Mouse (Mus musculus): ENCODE measurements at regions not wholly inside any gene's neighbourhood (a gene's known extent, or its start where the extent isn't known, plus 50 kb on each side); places are given as distances from the start of the nearest gene placed in this dataset.

- no peak for DNase-seq (ENCODE audit: low spot score)
Measured at GRCm38 (mm10) chr13:99632706-99633105, 116.4 kb upstream of the Map1b start.

DNA sequence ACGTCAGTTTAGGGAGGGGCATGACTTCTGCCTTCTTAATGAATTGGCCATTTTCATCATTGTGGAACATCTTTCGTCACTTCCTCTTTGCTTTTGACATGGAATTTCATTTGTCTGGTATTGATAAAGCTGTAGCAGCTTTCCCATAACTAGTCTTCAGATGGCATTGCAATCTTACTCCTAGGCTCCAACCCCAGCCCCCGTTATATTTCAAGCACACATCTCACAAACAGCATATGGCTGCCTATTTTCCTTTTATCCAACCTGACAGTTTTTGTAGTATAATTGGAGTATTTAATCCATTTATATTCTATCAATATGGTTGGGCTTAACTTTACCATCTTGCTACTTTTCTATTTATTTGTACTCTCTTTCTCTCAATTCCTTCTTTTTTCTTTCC is 114.5 kb upstream of the Map1b start:
- no peak for DNase-seq (ENCODE audit: low spot score)

DNA sequence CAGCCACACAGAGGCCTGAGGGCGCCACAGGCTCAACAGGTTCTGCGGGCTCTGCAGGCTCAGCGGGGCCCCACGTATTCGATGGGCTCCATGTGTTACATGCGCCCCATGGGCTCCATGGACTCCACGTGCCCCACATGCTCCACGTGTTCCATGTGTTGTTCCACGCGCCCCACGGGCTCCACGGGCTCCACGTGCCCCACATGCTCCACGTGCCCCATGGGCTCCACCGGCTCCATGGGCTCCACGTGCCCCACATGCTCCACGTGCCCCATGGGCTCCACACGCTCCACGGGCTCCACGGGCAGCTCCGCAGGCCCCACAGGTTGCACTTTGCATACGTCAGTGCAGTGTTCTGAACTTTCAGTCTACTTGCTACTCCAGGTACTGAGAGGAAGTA is 114.0 kb upstream of the Map1b start:
- no peak for DNase-seq (ENCODE audit: low spot score)

- DNase-seq (ENCODE audit: low spot score), result no peak
Measured at GRCm38 (mm10) chr13:99625196-99625595, 108.9 kb upstream of the Map1b start.

DNA sequence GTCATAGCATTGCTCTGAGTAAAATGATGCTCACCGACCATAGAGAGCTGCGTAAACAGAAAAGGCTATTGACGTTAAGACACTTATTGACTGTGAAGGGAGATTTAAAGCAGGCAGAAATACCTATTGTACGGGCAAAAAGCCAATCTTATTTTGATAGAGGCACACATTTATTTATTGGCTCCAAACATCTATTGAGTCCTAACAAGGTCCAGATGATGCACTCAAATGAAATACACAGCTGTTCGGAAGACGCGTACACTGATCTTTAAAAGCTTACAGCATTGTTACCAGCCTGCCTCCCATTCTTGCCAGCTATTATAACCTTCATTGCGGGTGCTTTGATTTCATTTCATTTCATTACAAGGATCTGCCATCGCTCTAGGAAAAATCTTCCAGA is 102.0 kb upstream of the Map1b start:
- no peak for DNase-seq (ENCODE audit: low spot score)

GRCm38 (mm10) chr13:99617457-99617856 is 101.1 kb upstream of the Map1b start:
- DNase-seq (ENCODE audit: low spot score), result no peak

GRCm38 (mm10) chr13:99611715-99612494 is 95.6 kb upstream of the Map1b start:
- no peak for DNase-seq (ENCODE audit: low spot score)

GRCm38 (mm10) chr13:99610498-99610897 is 94.2 kb upstream of the Map1b start:
- no peak for DNase-seq (ENCODE audit: low spot score)

DNA sequence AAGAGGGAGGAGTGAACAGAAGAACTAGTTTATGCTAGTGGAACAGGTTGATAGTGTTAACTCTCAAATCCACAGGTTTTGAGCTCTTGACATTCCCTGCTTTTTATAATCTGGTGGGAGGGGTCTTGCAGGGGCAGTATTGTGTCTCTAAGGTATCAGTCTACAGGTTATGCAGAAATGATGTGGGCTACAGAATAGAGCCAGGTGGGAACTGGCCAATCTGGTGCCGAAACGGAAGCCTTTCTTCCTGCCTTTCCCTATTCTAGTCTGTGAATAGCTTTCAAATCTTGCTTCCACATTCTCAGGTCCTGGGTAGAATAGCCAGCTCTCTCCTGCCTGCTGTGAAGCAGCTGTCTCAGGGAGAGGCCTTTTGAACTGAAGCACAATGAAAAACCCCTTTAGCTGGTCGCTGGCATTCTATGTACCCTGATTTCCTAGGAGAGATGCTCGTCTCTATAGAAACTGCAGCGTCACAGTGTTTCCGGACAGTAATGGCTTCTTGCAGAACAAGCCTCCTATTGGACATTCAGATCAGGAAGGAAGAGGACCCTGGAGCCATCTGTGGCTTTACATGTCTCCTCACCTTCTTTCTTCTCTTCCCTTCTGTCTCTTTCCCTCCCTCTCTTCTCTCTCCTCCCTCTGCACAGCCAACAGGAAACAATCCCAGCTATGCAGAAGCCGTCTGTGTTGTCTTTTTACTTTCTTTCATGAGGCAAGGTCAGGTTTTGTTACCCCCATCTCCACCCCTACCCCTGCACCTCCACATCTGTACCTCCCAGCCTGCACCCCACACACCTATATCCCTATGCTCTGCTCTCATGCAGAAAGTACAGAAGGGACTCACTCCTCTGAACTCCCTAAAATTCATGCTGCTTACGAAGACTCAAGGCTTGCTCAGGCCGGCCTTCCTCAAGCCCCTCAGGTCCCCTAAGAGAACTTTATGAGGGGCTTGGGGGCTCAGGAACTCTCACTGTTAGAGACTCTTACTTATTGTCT is 93.1 kb upstream of the Map1b start:
- no peak for DNase-seq (ENCODE audit: low spot score)

GRCm38 (mm10) chr13:99608591-99608990 is 92.3 kb upstream of the Map1b start:
- no peak for DNase-seq (ENCODE audit: low spot score)

GRCm38 (mm10) chr13:99607208-99607607 is 90.9 kb upstream of the Map1b start:
- no peak for DNase-seq (ENCODE audit: low spot score)

- DNase-seq (ENCODE audit: low spot score), result no peak
Measured at GRCm38 (mm10) chr13:99606606-99606990, 90.3 kb upstream of the Map1b start.

DNA sequence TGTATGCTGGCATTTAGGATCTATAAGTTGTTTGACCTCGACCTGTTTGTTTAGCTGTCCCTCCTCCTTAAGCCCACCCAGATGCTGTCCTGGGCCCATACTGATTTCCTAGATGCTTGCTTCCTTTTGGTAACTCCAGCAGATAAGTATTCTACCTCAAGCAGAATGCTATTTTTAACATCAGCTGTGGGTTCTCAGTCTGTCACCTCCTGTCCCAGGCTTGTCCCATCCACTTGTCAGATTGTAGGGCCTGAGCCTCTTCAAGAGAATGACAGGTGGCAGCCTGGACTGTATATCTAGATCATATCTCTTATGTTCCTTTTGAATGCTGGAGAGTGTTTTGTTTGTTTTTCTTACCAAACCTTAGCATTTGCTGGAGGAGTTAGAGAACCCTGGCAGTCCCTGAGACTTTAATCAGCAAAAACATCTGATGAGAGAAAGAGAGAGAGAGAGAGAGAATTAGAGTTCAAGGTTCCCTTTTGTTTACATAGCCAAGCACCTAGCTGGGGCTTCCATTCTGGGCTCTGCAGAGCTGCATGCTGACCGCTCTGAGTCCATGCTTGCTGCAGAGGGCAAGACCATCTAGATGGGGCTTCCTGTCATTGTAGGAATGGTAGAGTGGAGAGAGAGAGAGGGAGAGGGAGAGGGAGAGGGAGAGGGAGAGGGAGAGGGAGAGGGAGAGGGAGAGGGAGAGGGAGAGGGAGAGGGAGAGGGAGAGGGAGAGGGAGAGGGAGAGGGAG is 89.7 kb upstream of the Map1b start:
- DNase-seq (ENCODE audit: low spot score), result no peak

- no peak for DNase-seq (ENCODE audit: low spot score)
Measured at GRCm38 (mm10) chr13:99597891-99598290, 81.6 kb upstream of the Map1b start.

DNA sequence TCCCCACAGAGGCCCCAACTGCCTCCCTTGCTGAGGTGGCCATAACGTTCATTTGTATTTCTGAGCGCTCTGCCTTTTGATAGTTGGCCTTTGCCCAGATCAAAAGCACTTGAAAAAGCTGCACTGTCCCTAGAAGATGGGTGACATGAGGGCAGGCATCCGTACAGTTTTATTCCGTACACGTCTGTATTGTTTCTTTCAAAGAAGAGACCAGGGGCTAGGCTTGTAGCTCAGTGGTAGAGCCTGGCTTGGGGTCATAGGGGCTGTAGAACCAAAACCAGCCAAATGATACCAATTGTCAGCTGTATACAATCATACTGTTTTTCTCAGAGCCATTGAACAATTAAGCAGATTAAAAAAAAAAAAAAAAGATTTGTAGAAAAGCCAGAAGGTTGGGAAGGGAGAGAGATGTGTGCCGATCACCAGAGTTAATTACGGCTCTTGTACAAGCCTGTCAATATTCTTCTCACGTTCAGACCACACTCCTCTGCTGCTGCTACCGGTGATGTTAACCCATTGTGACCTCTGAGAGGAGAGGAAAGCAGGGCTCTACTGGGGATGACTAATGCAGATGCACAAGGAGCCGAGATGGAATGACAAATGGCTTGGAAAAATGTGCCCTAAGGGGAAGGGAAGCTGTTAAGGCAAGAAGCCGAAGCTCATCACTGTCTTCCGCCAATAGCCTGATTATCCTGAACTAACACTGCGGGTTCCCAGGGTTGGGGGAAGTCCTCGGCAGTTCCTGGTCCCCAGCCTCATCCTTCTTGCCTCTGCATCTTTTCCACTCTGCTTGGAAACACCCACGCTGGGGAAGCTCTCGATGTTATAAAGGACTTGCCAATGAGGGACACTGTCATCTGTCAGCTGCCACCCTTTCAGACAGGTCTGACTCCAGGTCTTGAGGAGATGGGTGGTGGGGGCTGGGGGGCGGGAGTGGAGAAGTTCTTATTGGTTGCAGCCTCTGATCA is 77.8 kb upstream of the Map1b start:
- DNase-seq (ENCODE audit: low spot score), result no peak

DNA sequence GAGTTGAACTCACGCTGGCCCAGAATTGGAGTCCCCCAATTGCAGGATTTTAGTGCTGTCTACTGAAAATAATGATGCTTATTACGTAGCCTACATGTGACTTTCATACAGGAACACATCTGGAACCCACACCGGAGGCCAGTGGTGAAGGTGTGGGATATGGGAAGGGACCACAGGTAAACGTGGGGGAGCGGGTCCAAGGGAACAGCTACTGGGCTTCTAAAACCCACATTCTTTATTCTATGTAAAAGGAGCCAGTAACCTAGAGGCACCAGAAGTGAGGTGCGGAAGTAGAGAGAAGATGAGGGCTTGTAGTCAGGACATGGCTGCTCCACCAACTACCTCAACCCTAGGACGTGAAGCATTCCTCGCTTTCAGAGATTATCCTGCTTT is 76.9 kb upstream of the Map1b start:
- DNase-seq (ENCODE audit: low spot score), result no peak

DNA sequence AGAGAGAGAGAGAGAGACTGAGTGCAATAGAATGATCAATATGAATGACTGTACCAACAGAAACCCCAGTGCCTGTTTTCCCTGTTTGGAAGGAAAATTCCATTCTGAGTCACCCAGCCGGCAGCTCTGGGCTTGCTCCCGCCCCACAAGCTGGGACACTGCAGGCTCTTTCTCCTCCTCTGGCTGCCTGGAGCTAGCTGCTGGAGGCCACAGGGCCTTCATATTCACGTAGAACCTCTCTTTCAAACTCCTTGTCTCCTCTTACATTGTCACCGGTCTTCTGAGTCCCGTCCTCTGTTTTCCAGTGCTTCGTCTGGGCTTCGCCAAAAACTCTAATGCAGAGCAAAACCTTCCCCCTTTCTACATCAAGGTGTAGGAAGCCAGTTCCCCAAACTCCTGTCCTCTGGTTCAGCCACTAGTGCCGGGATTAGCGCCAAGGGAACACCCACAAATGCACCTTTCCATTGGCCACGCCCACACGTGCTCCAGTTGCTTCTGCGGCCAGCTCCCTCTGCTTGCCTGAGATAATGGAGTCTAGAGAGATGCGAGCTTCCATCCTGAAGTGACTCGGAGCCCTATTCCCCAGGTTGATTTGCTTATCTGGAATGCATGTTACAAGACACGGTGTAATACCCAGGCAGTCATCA is 76.4 kb upstream of the Map1b start:
- no peak for DNase-seq (ENCODE audit: low spot score)

- no peak for DNase-seq (ENCODE audit: low spot score)
Measured at GRCm38 (mm10) chr13:99588646-99589045, 72.3 kb upstream of the Map1b start.

DNA sequence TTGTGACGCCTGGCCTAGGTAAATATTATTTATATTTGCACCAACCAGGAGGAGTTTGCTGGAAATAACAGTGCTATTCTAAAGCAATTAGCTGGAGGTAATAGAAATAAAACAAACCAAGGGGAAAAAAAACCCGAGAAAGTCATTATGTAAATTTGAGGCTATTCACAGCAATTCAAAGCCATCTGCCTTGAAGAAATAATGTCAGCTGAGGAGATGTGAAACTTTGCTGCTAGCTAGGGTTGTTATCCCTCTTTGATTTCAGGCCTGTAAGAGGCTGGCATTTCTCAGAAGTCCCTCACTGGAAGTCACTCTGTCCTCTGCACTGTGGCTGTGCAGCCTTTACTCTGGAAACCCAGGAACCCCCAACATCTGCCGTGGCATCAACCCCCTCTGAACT is 67.5 kb upstream of the Map1b start:
- no peak for DNase-seq (ENCODE audit: low spot score)

GRCm38 (mm10) chr13:99580296-99580695 is 64.0 kb upstream of the Map1b start:
- no peak for DNase-seq (ENCODE audit: low spot score)

Data from testis, postnatal 10 days (tissue).